ENCODE assay signal across 13 mouse cellular contexts in genomic region chr3:133462059-133462458, GRCm38 (mm10).
"Had no signal": no experiment of that assay in that cellular context is flagged by ENCODE, and none has a peak within 500 bp of the region (broad histone marks: within the 10 kb centered on the region; RNA-seq: fewer than 3 reads in every experiment).

No protein-coding gene starts in this region.

- H3K9ac ChIP-seq: limb, embryonic 13.5 days; liver, embryonic 14.5 days; neural tube, embryonic 15.5 days had no signal

- H3K4me1 ChIP-seq: midbrain, embryonic 10.5 days; neural tube, embryonic 15.5 days had no signal

- H3K27me3 ChIP-seq: limb, embryonic 13.5 days; neural tube, embryonic 15.5 days had no signal

- DNase-seq: kidney, adult 8-10 months; kidney, postnatal 25 days; lung, adult 18-20 months; lung, postnatal 36 days; midbrain, embryonic 14.5 days; right cerebral cortex, adult 18-20 months; right cerebral cortex, postnatal 25 days; thymus, postnatal 36 days had no signal

- H3K27ac ChIP-seq: limb, embryonic 13.5 days; liver, embryonic 14.5 days; midbrain, embryonic 10.5 days; neural tube, embryonic 15.5 days had no signal

- H3K9me3 ChIP-seq: limb, embryonic 13.5 days; midbrain, embryonic 10.5 days; neural tube, embryonic 15.5 days had no signal

- H3K4me2 ChIP-seq: limb, embryonic 13.5 days; neural tube, embryonic 15.5 days had no signal

- H3K4me3 ChIP-seq: limb, embryonic 13.5 days; midbrain, embryonic 10.5 days; myocyte; neural tube, embryonic 15.5 days had no signal
